Mouse (Mus musculus) cortical plate, adult 2 months (tissue): ENCODE results near the gene Dcun1d2. TPM values are rescaled to one million over a fixed set of nuclear protein-coding genes. Genes with fewer than 3 reads are reported as not detected.
"Not testable (repeated sequence)": the region's sequence is repeated elsewhere in the genome, so short reads cannot be mapped to it uniquely, and the experiment has no call there.

Experiments used
- H3K27ac ChIP-seq: fragments of 200-500 bp; 2 replicates; pipeline ENCODE4 v1.5.1; 2012; ENCODE audit warnings: low read length, control low read depth, inconsistent platforms; ENCODE audit not compliant: insufficient read depth
- H3K4me1 ChIP-seq: fragments of 200-500 bp; 2 replicates; pipeline ENCODE4 v1.6.1; 2011; ENCODE audit warnings: low read length; ENCODE audit not compliant: control insufficient read depth, insufficient read depth
- H3K4me3 ChIP-seq: fragments of 200-500 bp; 2 replicates; pipeline ENCODE4 v1.5.1; 2011; ENCODE audit warnings: mild to moderate bottlenecking, low read length, control low read depth; ENCODE audit not compliant: insufficient read depth
- CTCF ChIP-seq: fragments of 200-500 bp; IDR thresholded peaks from 2 replicates; pipeline ENCODE4 v1.5.1; 2011; ENCODE audit warnings: mild to moderate bottlenecking, control low read depth, low read length; ENCODE audit not compliant: insufficient read depth; ENCODE audit errors: extremely low read depth
- POLR2A ChIP-seq: fragments of 200-500 bp; IDR thresholded peaks from 2 replicates; pipeline ENCODE4 v1.6.1; 2011; ENCODE audit warnings: mild to moderate bottlenecking, low read length, control low read depth; ENCODE audit not compliant: insufficient read depth; ENCODE audit errors: extremely low read depth
- polyA plus RNA-seq: library from polyadenylated mRNA; depleted of rRNA; stranded (reverse); fragments of >200 nt; gene quantifications from 2 replicates; pipeline ENCODE4 v1.2.3, GENCODE M21; 2012; rRNA removed

Gene Dcun1d2
- 56.4 TPM in 2 replicates for polyA plus RNA-seq

GRCm38 (mm10) chr8:13287692-13288623, at the start of gene Dcun1d2, which contains the start of gene Tmco3:
TSS of gene Dcun1d2 (minus strand) at chr8:13288131.
TSS of gene Tmco3 (plus strand) at chr8:13288190.
- Histone ChIP-seq H3K27ac (peak within 1 kb of the TSS; percentile 99), H3K4me3 (peak within 1 kb of the TSS; percentile 76), H3K4me1 (peaks cover 2% of the 10 kb centered on the region; the same call in 1 of the 2 replicates)
- TF ChIP-seq POLR2A = peak; percentile 75; the same call in 1 of the 2 replicates
- TF ChIP-seq CTCF = no peak

- Histone ChIP-seq H3K27ac (no peak overlapping the region), H3K4me3 (peak overlapping the region; percentile 68; the same call in 1 of the 2 replicates), H3K4me1 (no peaks in the 10 kb centered on the region; the same call in 1 of the 2 replicates)
- TF ChIP-seq CTCF (no peak), POLR2A (no peak)
These were observed 49.7 kb upstream of the Dcun1d2 start for GRCm38 (mm10) chr8:13337678-13338077.

- not testable (repeated sequence) for H3K4me1 ChIP-seq, H3K4me3 ChIP-seq, H3K27ac ChIP-seq
These were observed 49.3 kb upstream of the Dcun1d2 start for GRCm38 (mm10) chr8:13337245-13337644.

GRCm38 (mm10) chr8:13334671-13335070, 46.7 kb upstream of the Dcun1d2 start:
- H3K4me1 ChIP-seq = no peaks in the 10 kb centered on the region
- H3K27ac ChIP-seq = no peak overlapping the region

GRCm38 (mm10) chr8:13326598-13326997, 38.7 kb upstream of the Dcun1d2 start:
- no peaks in the 10 kb centered on the region for H3K4me1 ChIP-seq
- H3K4me3 ChIP-seq = no peak overlapping the region
- H3K27ac ChIP-seq = no peak overlapping the region
- TF ChIP-seq CTCF (peak; percentile 43; the same call in 1 of the 2 replicates), POLR2A (no peak)

More at GRCm38 (mm10) chr8:13334671-13335070, 46.7 kb upstream of the Dcun1d2 start:
- TF ChIP-seq CTCF (no peak), POLR2A (no peak)
- no peak overlapping the region for H3K4me3 ChIP-seq

- Histone ChIP-seq H3K4me1 (no peaks in the 10 kb centered on the region), H3K4me3 (no peak overlapping the region), H3K27ac (no peak overlapping the region)
- no peak for TF ChIP-seq POLR2A
- no peak for TF ChIP-seq CTCF
These were observed 28.7 kb upstream of the Dcun1d2 start for GRCm38 (mm10) chr8:13316671-13317070.

- TF ChIP-seq POLR2A = no peak
- TF ChIP-seq CTCF = no peak
- H3K4me1 ChIP-seq = no peaks in the 10 kb centered on the region
- H3K4me3 ChIP-seq = no peak overlapping the region
- H3K27ac ChIP-seq = no peak overlapping the region
These were observed 27.0 kb upstream of the Dcun1d2 start for GRCm38 (mm10) chr8:13314922-13315321.

GRCm38 (mm10) chr8:13306916-13307315, 19.0 kb upstream of the Dcun1d2 start:
- Histone ChIP-seq H3K4me1 (peaks cover 2% of the 10 kb centered on the region; the same call in 1 of the 2 replicates), H3K4me3 (no peak overlapping the region), H3K27ac (no peak overlapping the region)
- no peak for TF ChIP-seq POLR2A

GRCm38 (mm10) chr8:13306309-13306909, 18.5 kb upstream of the Dcun1d2 start:
- no peak for TF ChIP-seq CTCF
- no peak for TF ChIP-seq POLR2A
- Histone ChIP-seq H3K27ac (no peak overlapping the region), H3K4me1 (peaks cover 2% of the 10 kb centered on the region; the same call in 1 of the 2 replicates), H3K4me3 (no peak overlapping the region)

GRCm38 (mm10) chr8:13305884-13306283, 18.0 kb upstream of the Dcun1d2 start:
- Histone ChIP-seq H3K4me1 (peaks cover 2% of the 10 kb centered on the region; the same call in 1 of the 2 replicates), H3K4me3 (no peak overlapping the region), H3K27ac (no peak overlapping the region)
- no peak for TF ChIP-seq CTCF
- no peak for TF ChIP-seq POLR2A
